Mouse (Mus musculus) heart, embryonic 16.5 days (tissue): ENCODE measurements around the gene OR5BS1P. TPM values are rescaled to one million over a fixed set of nuclear protein-coding genes. Genes with fewer than 3 reads are reported as not detected.
"Not testable (repeated sequence)": the region's sequence is repeated elsewhere in the genome, so short reads cannot be mapped to it uniquely, and the experiment has no call there.

Source experiments
- ATAC-seq: fragments of 200-750 bp; cut with Nextera tagmentation; replicated peaks from 2 replicates; pipeline ENCODE4 v1.8.0; 2017; ENCODE audit warnings: moderate number of reproducible peaks; ENCODE audit not compliant: insufficient read depth, low FRiP score; ENCODE audit errors: extremely low read depth
- H3K27ac ChIP-seq: fragments of 300-500 bp; sonication (generic); 2 replicates; pipeline ENCODE4 v1.5.1; 2014; ENCODE audit warnings: mild to moderate bottlenecking, low read length, control low read depth, moderate library complexity
- H3K27me3 ChIP-seq: fragments of 300-500 bp; sonication (generic); 2 replicates; pipeline ENCODE4 v1.6.1; 2014; ENCODE audit warnings: low read length, mixed read lengths; ENCODE audit not compliant: control insufficient read depth, insufficient read depth
- H3K36me3 ChIP-seq: fragments of 300-500 bp; sonication (generic); 2 replicates; pipeline ENCODE4 v1.6.1; 2014; ENCODE audit not compliant: control insufficient read depth, insufficient read depth
- H3K4me1 ChIP-seq: fragments of 300-500 bp; sonication (generic); 2 replicates; pipeline ENCODE4 v1.6.1; 2014; ENCODE audit warnings: low read length, mixed read lengths; ENCODE audit not compliant: control insufficient read depth, insufficient read depth
- H3K4me2 ChIP-seq: fragments of 300-500 bp; sonication (generic); 2 replicates; pipeline ENCODE4 v1.6.1; 2014; ENCODE audit warnings: low read depth, mild to moderate bottlenecking, control low read depth, low read length
- H3K4me3 ChIP-seq: fragments of 300-500 bp; sonication (generic); 2 replicates; pipeline ENCODE4 v1.5.1; 2014; ENCODE audit warnings: mild to moderate bottlenecking, control low read depth, low read length
- H3K9ac ChIP-seq: fragments of 300-500 bp; sonication (generic); 2 replicates; pipeline ENCODE4 v1.6.1; 2014; ENCODE audit warnings: low read length, control low read depth
- H3K9me3 ChIP-seq: fragments of 300-500 bp; sonication (generic); replicated peaks from 2 replicates; pipeline ENCODE4 v1.6.1; 2016; ENCODE audit warnings: low read length; ENCODE audit not compliant: control insufficient read depth
- WGBS: fragments of 180-500 bp; shearing (Covaris S2); extraction: QIAGEN DNeasy Blood & Tissue Kit; methylation state at CpG from one replicate; pipeline ENCODE4 v1.1.7; 2014; 5-methylcytosine and 5-hydroxymethylcytosine counted together
- polyA plus RNA-seq: library from polyadenylated mRNA; unstranded; fragments of >200 nt; fragmentation: Nextera tagmentation; extraction: Ambion mirVana; gene quantifications from 2 replicates; pipeline ENCODE4 v1.2.1, GENCODE M21; 2015

Gene OR5BS1P
- polyA plus RNA-seq: not detected in 2 replicates

DNA sequence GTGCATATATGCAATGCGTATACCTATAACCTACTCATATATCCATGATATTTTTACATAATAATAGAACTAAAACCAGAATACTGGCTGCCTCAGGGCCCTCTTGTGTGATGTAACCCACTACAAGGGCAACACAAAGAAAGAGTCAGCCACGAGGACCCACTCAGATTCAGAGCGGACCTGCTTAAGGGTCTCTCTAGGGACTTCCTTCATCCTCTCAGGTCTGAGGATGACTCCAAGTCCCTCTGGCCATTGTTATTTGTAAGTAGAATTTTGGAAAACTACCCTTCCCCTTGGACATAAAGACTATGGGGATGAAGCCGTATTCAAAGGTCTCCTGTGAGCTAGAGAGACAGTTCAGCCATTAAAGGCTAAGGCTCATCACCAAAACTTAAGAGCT lies at the start of gene OR5BS1P:
Gene OR5BS1P, plus strand, starts transcription at position 301 of the 400 bp plus-strand sequence.
- H3K4me2 ChIP-seq: no peak within 1 kb of the TSS
- 85% methylated on average over 4 of the region's 4 CpGs for WGBS
- ATAC-seq: no peak

DNA sequence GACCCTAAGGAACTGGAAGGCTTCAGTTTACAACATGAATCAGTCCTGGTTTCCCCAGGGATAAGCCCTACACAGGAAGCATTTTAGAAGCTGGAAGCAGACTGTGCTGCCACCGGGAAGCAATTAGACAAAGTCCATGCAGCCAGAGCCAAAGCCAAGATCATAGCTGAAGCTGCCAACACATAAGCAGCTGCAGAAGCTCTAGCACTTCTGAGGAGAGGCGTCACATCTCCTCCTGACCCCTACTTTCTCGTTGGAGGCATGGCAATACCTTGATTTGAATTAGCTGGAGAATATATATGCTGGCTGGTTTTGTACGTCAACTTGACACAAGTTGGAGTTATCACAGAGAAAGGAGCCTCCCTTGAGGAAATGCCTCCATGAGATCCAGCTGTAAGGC lies 48.8 kb upstream of the OR5BS1P start:
- Histone ChIP-seq H3K27me3 (no peaks in the 10 kb centered on the region; the same call in 1 of the 2 replicates), H3K9me3 (no peaks in the 10 kb centered on the region), H3K4me3 (no peak overlapping the region), H3K27ac (no peak overlapping the region), H3K4me2 (no peak overlapping the region), H3K9ac (no peak overlapping the region), H3K36me3 (no peaks in the 10 kb centered on the region), H3K4me1 (no peaks in the 10 kb centered on the region)
- no peak for ATAC-seq
- 48% methylated on average over 4 of the region's 4 CpGs for WGBS

More for the DNA sequence above, at the start of gene OR5BS1P:
- H3K4me1 ChIP-seq: no peaks in the 10 kb centered on the region
- H3K9ac ChIP-seq: no peak within 1 kb of the TSS
- H3K36me3 ChIP-seq: no peaks in the 10 kb centered on the region
- 0 out of 2 replicates have a peak, but pooled peaks cover 3% of the 10 kb centered on the region for H3K9me3 ChIP-seq
- no peak within 1 kb of the TSS for H3K27ac ChIP-seq
- no peak within 1 kb of the TSS for H3K4me3 ChIP-seq
- H3K27me3 ChIP-seq: peaks cover 5% of the 10 kb centered on the region; the same call in 1 of the 2 replicates

DNA sequence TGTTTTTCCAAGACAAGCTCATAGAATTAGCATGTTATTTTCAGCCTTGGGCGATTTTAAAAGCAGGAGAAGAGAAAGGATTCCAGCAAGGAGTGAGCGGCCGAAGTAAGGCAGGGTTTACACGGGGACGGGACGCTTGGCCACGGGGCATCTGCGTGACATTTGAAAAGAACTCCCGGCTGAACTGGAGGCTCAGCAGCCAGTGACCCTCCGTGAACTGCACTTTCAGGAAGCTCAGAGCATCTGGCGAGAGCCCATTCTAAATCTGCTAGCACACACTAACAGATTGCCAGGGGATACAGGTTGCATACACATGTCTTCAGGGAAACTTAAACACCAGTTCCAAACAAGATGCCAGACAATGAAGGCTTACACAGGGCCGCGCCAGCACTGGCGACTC lies 45.4 kb upstream of the OR5BS1P start:
- Histone ChIP-seq H3K27ac (no peak overlapping the region), H3K4me2 (no peak overlapping the region), H3K9me3 (no peaks in the 10 kb centered on the region), H3K36me3 (no peaks in the 10 kb centered on the region), H3K4me1 (no peaks in the 10 kb centered on the region), H3K4me3 (no peak overlapping the region), H3K9ac (no peak overlapping the region), H3K27me3 (no peaks in the 10 kb centered on the region; the same call in 1 of the 2 replicates)
- 68% methylated on average over 14 of the region's 14 CpGs for WGBS
- ATAC-seq: no peak

DNA sequence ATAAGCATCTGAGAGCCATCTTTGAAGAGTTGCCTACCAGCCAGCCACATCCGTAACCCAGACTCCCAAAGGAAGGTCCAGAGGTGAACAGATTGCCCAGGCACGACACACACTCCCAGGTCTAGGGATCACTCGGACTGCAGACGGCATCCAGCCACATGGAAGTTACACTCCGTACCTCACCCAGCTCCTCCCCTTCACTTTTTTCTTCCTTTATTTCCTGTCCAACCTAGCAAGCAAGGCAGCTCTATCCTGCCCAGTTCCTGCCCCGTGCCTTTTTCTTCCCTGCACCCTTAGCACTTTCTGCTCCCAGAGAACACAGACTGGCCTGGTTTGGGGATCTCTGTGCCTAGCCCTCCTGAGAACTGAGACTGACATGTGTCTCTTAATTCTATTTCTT lies 44.9 kb upstream of the OR5BS1P start:
- Histone ChIP-seq H3K4me2 (no peak overlapping the region), H3K27me3 (no peaks in the 10 kb centered on the region; the same call in 1 of the 2 replicates), H3K4me1 (no peaks in the 10 kb centered on the region), H3K4me3 (no peak overlapping the region), H3K9ac (no peak overlapping the region), H3K36me3 (no peaks in the 10 kb centered on the region), H3K9me3 (no peaks in the 10 kb centered on the region), H3K27ac (no peak overlapping the region)
- ATAC-seq: no peak
- WGBS: 61% methylated on average over 6 of the region's 6 CpGs

GRCm38 (mm10) chr15:98425188-98425587 lies 44.5 kb upstream of the OR5BS1P start:
- H3K4me2 ChIP-seq: no peak overlapping the region
- no peak overlapping the region for H3K4me3 ChIP-seq
- 84% methylated on average over 7 of the region's 7 CpGs for WGBS

DNA sequence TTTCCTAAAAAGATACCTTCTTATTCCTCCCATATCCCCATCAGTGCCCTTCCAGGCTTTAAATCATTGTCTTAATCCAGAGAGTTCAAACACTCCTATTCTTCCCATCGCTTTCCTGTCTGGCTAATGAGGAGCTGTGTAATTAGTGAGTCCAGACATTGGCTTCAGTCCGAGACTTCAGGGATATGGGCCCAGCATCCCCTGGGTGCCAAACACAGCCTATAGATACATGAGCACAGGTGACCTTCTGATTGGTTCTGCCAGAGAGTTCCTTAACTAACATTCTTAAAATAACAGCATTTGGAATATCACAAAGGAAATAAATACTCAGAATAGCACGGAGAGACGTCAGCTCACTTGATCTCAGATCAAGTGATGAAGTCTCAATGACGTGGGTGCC lies 38.8 kb upstream of the OR5BS1P start, which contains the start of gene Olfr282:
Gene Olfr282, plus strand, starts transcription at position 301 of the 400 bp plus-strand sequence.
- H3K4me3 ChIP-seq, H3K27ac ChIP-seq, H3K27me3 ChIP-seq, H3K9ac ChIP-seq, H3K9me3 ChIP-seq, ATAC-seq, H3K36me3 ChIP-seq, H3K4me2 ChIP-seq, H3K4me1 ChIP-seq: not testable (repeated sequence)
- WGBS: 61% methylated on average over 5 of the region's 5 CpGs

More at GRCm38 (mm10) chr15:98425188-98425587, 44.5 kb upstream of the OR5BS1P start:
- Histone ChIP-seq H3K27me3 (no peaks in the 10 kb centered on the region; the same call in 1 of the 2 replicates), H3K27ac (no peak overlapping the region), H3K4me1 (no peaks in the 10 kb centered on the region), H3K36me3 (no peaks in the 10 kb centered on the region), H3K9ac (no peak overlapping the region), H3K9me3 (no peaks in the 10 kb centered on the region)
- no peak for ATAC-seq

- H3K4me3 ChIP-seq: no peak overlapping the region
- H3K27me3 ChIP-seq: no peaks in the 10 kb centered on the region
- no peak overlapping the region for H3K9ac ChIP-seq
- H3K4me2 ChIP-seq: no peak overlapping the region
- H3K9me3 ChIP-seq: peaks cover 3% of the 10 kb centered on the region; the same call in 1 of the 2 replicates
- 78% methylated on average over 3 of the region's 3 CpGs for WGBS
- no peaks in the 10 kb centered on the region for H3K36me3 ChIP-seq
- no peak for ATAC-seq
- H3K27ac ChIP-seq: no peak overlapping the region
- no peaks in the 10 kb centered on the region for H3K4me1 ChIP-seq
Observed at GRCm38 (mm10) chr15:98444561-98444960, 25.1 kb upstream of the OR5BS1P start.

DNA sequence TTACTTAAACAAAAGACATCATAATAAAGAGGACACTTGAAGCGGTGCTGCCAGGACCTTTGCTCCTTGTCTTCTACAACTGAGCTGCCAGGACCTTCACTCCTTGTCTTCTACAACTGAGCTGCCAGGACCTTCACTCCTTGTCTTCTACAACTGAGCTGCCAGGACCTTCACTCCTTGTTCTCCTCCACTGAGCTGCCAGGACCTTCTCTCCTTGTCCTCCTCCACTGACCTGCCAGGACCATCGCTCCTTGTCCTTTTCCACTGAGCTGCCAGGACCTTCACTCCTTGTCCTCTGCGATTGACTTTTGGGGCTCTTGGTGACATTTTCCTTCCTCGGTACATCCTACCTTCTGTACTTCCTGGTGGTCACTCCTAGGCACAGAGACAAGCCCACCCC lies 21.2 kb upstream of the OR5BS1P start:
- H3K27me3 ChIP-seq: no peaks in the 10 kb centered on the region
- no peak overlapping the region for H3K4me3 ChIP-seq
- no peak overlapping the region for H3K27ac ChIP-seq
- no peak overlapping the region for H3K4me2 ChIP-seq
- no peak for ATAC-seq
- peaks cover 3% of the 10 kb centered on the region; the same call in 1 of the 2 replicates for H3K9me3 ChIP-seq
- no peaks in the 10 kb centered on the region for H3K36me3 ChIP-seq
- WGBS: 65% methylated on average over 4 of the region's 4 CpGs
- H3K9ac ChIP-seq: no peak overlapping the region
- no peaks in the 10 kb centered on the region for H3K4me1 ChIP-seq

- Histone ChIP-seq H3K9ac (no peak within 1 kb of the TSS), H3K4me2 (no peak within 1 kb of the TSS), H3K27ac (no peak within 1 kb of the TSS), H3K36me3 (no peaks in the 10 kb centered on the region), H3K27me3 (no peaks in the 10 kb centered on the region), H3K4me1 (no peaks in the 10 kb centered on the region), H3K4me3 (no peak within 1 kb of the TSS), H3K9me3 (no peaks in the 10 kb centered on the region)
- 88% methylated on average over 7 of the region's 7 CpGs for WGBS
- no peak for ATAC-seq
Observed at GRCm38 (mm10) chr15:98452288-98452687, 17.4 kb upstream of the OR5BS1P start, which contains the start of gene Olfr281. Gene Olfr281 (plus strand): TSS chr15:98452588.
